Mouse (Mus musculus): Measurements from ENCODE around the gene Sinhcaf.

DNA sequence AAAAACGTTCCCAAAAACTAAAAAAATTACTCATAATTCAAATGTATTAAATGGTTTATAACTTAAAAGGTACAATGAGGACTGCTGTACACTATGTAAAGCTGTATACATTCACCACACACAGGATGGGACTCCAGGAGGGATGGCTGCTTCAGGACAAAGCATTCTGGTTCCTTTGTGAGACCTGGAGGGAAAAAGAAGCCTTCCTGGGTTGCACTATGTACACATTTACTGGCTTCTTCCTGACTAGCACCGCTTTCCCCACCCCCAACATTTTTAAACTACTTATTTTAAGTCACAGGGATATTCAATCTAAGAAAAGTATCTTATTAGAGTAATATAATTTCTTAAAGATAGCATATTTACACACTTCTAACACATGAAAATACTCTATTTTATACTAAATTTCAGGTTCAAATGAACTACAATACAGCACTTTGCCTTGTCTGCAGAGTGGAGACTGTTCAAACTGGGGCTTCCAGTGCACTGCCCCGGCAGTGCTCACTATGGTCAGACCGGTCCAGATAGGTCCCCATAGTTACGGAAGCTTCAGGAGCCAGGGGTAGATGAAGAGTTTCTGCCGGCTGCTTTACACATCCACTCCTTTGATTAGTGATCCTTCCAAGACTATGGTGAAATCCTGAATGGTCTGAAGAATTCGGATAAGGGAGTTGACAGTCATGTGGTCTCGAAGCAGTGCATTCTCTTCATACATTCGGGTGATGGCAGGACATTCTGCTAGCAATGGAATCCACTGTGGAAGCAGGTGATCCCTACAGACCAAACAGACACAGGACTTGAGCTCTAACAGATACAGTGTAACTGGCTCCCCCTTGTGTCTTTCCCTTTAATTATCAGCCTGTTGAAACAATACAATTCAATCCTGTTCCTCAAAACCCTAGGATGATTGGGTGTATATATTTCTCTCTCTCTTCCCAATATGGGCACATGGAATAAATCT lies 47.1 kb upstream of the Sinhcaf start:
- TF ChIP-seq CTCF (IDR thresholded peaks at IDR 0.05; ENCODE audit: insufficient read depth, low read depth, low read length) (no peak), POLR2A (IDR thresholded peaks at IDR 0.05; ENCODE audit: insufficient read depth, low read depth, low read length) (no peak)
